Mouse (Mus musculus) olfactory bulb, adult 2 months (tissue): ENCODE results near the gene Ldlrap1.

Experiments
- CTCF ChIP-seq: fragments of 200-500 bp; IDR thresholded peaks from 2 replicates; pipeline ENCODE4 v1.5.1; 2012; ENCODE audit warnings: low read depth, mild to moderate bottlenecking, low read length, moderate library complexity; ENCODE audit not compliant: insufficient read depth
- POLR2A ChIP-seq: fragments of 200-500 bp; IDR thresholded peaks from 2 replicates; pipeline ENCODE4 v1.6.1; 2012; ENCODE audit warnings: mild to moderate bottlenecking, low read depth, low read length, moderate library complexity; ENCODE audit not compliant: insufficient read depth

DNA sequence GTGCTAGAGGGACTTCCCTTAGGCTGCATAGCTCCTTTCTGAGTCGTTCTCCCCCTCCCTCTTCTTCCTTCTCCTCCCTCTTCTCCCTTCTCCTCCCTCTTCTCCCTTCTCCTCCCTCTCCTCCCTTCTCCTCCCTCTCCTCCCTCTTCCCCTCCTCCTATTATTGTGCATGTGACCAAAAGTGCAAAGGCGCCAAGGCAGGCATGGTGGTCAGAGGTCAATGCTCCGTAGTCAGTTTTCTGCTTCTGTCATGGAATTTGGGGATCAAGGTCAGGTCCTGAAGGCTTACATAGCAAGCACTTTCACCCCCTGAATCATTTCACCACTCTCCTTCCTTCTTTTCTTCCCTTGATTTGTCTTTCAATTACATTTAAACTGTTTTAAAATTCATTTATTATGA lies 31.0 kb upstream of the Ldlrap1 start:
- TF ChIP-seq CTCF (no peak), POLR2A (no peak)
